ENCODE assay signal across 24 mouse cellular contexts in genomic region chr17:8602976-8603375, GRCm38 (mm10). TPM values are rescaled to one million over a fixed set of nuclear protein-coding genes. Genes with fewer than 3 reads are reported as not detected.
DNase-seq lines count a peak whose midpoint lies in the region.
"Had no signal": no experiment of that assay in that cellular context is flagged by ENCODE, and none has a peak within 500 bp of the region (broad histone marks: within the 10 kb centered on the region; RNA-seq: fewer than 3 reads in every experiment).

No protein-coding gene starts in this region.

- H3K27me3 ChIP-seq in heart, embryonic 10.5 days (ENCODE audit: insufficient read depth, poor library complexity, severe bottlenecking) = peaks cover 32% of the 10 kb centered on the region

- intact Hi-C loops in heart, postnatal 36 days (cut with DNase I) = no loop called here

- H3K4me3 ChIP-seq in heart, embryonic 10.5 days = no peak overlapping the region

- H3K9me3 ChIP-seq in heart, embryonic 10.5 days = no peaks in the 10 kb centered on the region

- no peaks in the 10 kb centered on the region for H3K36me3 ChIP-seq in heart, embryonic 10.5 days
- H3K36me3 ChIP-seq: G1E had no signal

- H3K27ac ChIP-seq in heart, embryonic 10.5 days = no peak overlapping the region

- DNase-seq in cerebellum, adult 11-12 months = peak; percentile 0
- DNase-seq in cerebellum, adult 11 months = no peak
- DNase-seq in heart, adult 11 months = peak; percentile 62
- no peak for DNase-seq in heart, postnatal 36 days
- peak; percentile 58 for DNase-seq in heart, embryonic 10.5 days (ENCODE audit: low spot score)
- no peak for DNase-seq in heart, adult 8-10 months (ENCODE audit: low spot score)
- DNase-seq: adrenal gland, adult 2 months; adrenal gland, adult 8-10 months; adrenal gland, postnatal 10 days; adrenal gland, postnatal 14 days; adrenal gland, postnatal 25 days; adrenal gland, postnatal 36 days; B cell, adult 2 months; cerebellum, adult 18-20 months; cerebellum, adult 8-10 months had no signal

- WGBS in heart, embryonic 10.5 days = 93% methylated on average over 3 of the region's 3 CpGs

- no peaks in the 10 kb centered on the region for H3K4me1 ChIP-seq in heart, embryonic 10.5 days

RNA-seq across cellular contexts. Expression of gene Gm17087, which starts 36.2 kb away (rescaled TPM):
- total RNA-seq in heart, postnatal 36 days (2021) = not detected
- not detected in 2 replicates for polyA plus RNA-seq in heart, embryonic 10.5 days (2016; fragmentation: Nextera tagmentation; extraction: Ambion mirVana)
- not detected for total RNA-seq in heart, adult 8-10 months (2022)
- total RNA-seq: adrenal gland, adult 18-20 months; adrenal gland, adult 2 months; adrenal gland, adult 8-10 months; adrenal gland, postnatal 10 days; adrenal gland, postnatal 14 days; adrenal gland, postnatal 25 days; adrenal gland, postnatal 36 days; adrenal gland, postnatal 4 days; CH12.LX; ES-E14; G1E; MEL had no signal
- polyA plus RNA-seq: adrenal gland, adult 2 months; brain, embryonic 14.5 days; C2C12; cerebellum, adult 2 months; G1E had no signal

Comparison
In these comparisons a context has a peak if more than half of its experiments do, and no peak if none do; other contexts are left out.
1. DNase-seq: peak in cerebellum, adult 11-12 months (single experiment), heart, adult 11 months (single experiment) and heart, embryonic 10.5 days (single experiment); none in cerebellum, adult 11 months (single experiment), heart, postnatal 36 days (0 of 2) and heart, adult 8-10 months (single experiment).